Mouse (Mus musculus) kidney, embryonic 15.5 days (tissue): ENCODE data around the gene Smdt1. TPM values are rescaled to one million over a fixed set of nuclear protein-coding genes. Genes with fewer than 3 reads are reported as not detected.

Experiments
- ATAC-seq: fragments of 200-750 bp; cut with Nextera tagmentation; replicated peaks from 2 replicates; pipeline ENCODE4 v1.8.0; 2017; ENCODE audit warnings: moderate TSS enrichment; ENCODE audit not compliant: low FRiP score
- H3K27ac ChIP-seq: fragments of 300-500 bp; sonication (generic); 2 replicates; pipeline ENCODE4 v1.5.1; 2015; ENCODE audit warnings: mild to moderate bottlenecking, inconsistent platforms
- H3K27me3 ChIP-seq: fragments of 300-500 bp; sonication (generic); 2 replicates; pipeline ENCODE4 v1.6.1; 2015; ENCODE audit warnings: inconsistent platforms
- H3K36me3 ChIP-seq: fragments of 300-500 bp; sonication (generic); 2 replicates; pipeline ENCODE4 v1.6.1; 2015; ENCODE audit warnings: inconsistent platforms
- H3K4me1 ChIP-seq: fragments of 300-500 bp; sonication (generic); 2 replicates; pipeline ENCODE4 v1.6.1; 2015; ENCODE audit warnings: inconsistent platforms
- H3K4me2 ChIP-seq: fragments of 300-500 bp; sonication (generic); 2 replicates; pipeline ENCODE4 v1.6.1; 2015; ENCODE audit warnings: moderate library complexity, mild to moderate bottlenecking, inconsistent platforms
- H3K4me3 ChIP-seq: fragments of 300-500 bp; sonication (generic); replicated peaks from 2 replicates; pipeline ENCODE4 v1.5.1; 2015; ENCODE audit warnings: mild to moderate bottlenecking, inconsistent platforms
- H3K9ac ChIP-seq: fragments of 300-500 bp; sonication (generic); 2 replicates; pipeline ENCODE4 v1.6.1; 2015; ENCODE audit warnings: mild to moderate bottlenecking, inconsistent platforms
- H3K9me3 ChIP-seq: fragments of 300-500 bp; sonication (generic); replicated peaks from 2 replicates; pipeline ENCODE4 v1.6.1; 2016; ENCODE audit warnings: inconsistent platforms
- WGBS: fragments of 180-500 bp; shearing (Covaris S2); methylation state at CpG from one replicate; pipeline ENCODE4 v1.1.7; 2015; ENCODE audit warnings: mixed read lengths; 5-methylcytosine and 5-hydroxymethylcytosine counted together
- polyA plus RNA-seq: library from polyadenylated mRNA; unstranded; fragments of >200 nt; fragmentation: Nextera tagmentation; extraction: Ambion mirVana; gene quantifications from 2 replicates; pipeline ENCODE4 v1.2.1, GENCODE M21; 2015

Smdt1 gene
- polyA plus RNA-seq, 1 experiment from 2014 or later: 297 TPM

DNA sequence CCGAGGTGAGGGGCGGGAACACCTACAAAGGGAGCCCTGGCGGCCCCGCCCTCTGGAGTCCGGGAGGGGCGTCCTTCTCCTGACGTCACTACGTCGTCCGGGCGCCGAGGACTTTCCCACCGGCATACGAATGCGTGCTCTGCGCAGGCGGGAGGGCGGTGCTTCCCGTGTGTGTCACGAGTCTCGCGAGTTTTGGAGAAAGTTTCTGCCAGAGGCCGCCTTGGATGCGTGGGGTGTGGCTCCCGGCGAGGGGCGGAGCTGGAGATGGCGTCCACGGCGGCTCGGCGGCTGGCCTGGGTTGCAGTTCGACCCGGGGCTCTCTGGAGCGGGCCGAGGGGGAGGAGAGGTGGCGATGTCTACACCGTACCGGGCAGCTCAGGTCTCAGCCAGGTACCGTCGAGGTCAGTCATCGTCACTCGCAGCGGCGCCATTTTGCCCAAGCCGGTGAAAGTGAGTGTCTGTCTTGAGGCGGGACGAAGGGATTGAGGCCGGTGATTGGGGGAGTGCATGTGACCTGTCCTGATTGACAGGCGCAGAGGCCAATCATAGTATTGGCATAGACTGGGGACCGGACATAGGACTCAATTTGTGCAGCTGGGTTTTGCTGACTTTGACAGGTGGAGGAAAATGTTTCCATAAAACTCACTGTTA, 7.2 kb downstream of the Smdt1 start:
- H3K36me3 ChIP-seq: peaks cover 33% of the 10 kb centered on the region
- peaks cover 38% of the 10 kb centered on the region for H3K4me1 ChIP-seq
- H3K9ac ChIP-seq: peak overlapping the region; percentile 70
- peak overlapping the region; percentile 84 for H3K4me3 ChIP-seq
- peak; percentile 98 for ATAC-seq
- under 1% methylated on average over 51 of the region's 51 CpGs for WGBS
- no peaks in the 10 kb centered on the region for H3K27me3 ChIP-seq
- H3K4me2 ChIP-seq: peak overlapping the region; percentile 76
- peak overlapping the region; percentile 95 for H3K27ac ChIP-seq
- no peaks in the 10 kb centered on the region for H3K9me3 ChIP-seq

DNA sequence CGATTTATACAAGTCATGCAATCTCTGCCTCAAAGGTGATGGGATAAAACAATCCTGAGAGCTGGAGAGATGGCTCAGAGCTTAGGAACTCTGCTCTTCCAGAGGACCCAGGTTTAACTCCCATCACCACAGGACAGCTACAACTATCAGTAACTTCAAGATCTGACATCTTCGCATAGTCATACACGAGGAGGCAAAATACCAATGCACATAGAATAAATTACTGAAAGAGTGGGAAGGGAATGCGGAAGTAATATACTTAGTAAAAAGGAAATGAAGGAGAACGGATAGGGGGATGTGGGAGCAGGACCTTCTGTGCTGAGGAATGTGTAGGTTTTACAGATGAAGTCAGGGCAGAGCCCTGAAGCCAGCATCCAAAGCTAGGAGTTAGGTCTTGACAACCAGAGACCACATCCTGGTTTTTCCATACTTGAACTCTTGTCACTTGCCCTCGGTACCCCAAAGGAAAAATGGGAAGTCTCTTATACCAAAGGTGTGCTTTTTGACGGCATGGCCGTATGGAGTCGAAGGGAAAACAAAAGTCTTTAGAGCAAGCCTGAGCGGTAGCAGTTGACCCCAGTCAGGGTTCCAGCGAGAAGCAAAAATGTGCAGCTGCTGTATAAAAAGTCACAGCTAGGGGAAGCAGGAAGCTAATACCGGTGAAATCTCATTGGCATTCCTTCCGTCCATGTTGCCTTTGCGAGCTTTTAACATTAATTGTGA, 8.0 kb downstream of the Smdt1 start:
- Histone ChIP-seq H3K9me3 (no peaks in the 10 kb centered on the region), H3K27ac (peak overlapping the region; percentile 95), H3K4me1 (peaks cover 34% of the 10 kb centered on the region), H3K4me3 (peak overlapping the region; percentile 84), H3K27me3 (no peaks in the 10 kb centered on the region), H3K36me3 (peaks cover 38% of the 10 kb centered on the region), H3K9ac (peak overlapping the region; percentile 70), H3K4me2 (peak overlapping the region; percentile 76)
- 42% methylated on average over 14 of the region's 14 CpGs for WGBS
- no peak for ATAC-seq

DNA sequence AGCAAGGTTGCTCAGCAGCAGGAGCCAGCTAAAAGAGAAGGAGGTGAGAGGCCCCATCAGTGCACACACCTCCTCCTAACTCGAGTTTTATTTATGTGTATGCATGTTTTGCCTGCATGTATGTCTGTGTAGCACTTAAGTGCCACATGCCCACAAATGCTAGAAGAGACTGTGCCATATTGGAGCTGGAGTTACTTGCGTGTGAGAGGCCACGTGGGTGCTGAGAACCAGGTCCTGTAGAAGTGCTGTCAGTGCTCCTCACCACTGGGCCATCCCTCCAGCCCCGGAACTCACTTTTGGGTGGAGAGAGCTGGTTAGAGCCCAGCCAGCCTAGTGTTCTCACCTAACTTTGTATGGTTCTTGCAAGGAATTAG, 8.5 kb downstream of the Smdt1 start:
- H3K4me1 ChIP-seq: peaks cover 34% of the 10 kb centered on the region
- 0 out of 2 replicates have a peak overlapping the region, but pooled peaks have one; percentile 21 for H3K9ac ChIP-seq
- no peak for ATAC-seq
- 74% methylated on average over 4 of the region's 4 CpGs for WGBS
- peaks cover 38% of the 10 kb centered on the region for H3K36me3 ChIP-seq
- H3K9me3 ChIP-seq: no peaks in the 10 kb centered on the region
- H3K27me3 ChIP-seq: no peaks in the 10 kb centered on the region
- H3K4me3 ChIP-seq: peak overlapping the region; percentile 84
- peak overlapping the region; percentile 95 for H3K27ac ChIP-seq
- H3K4me2 ChIP-seq: peak overlapping the region; percentile 76

DNA sequence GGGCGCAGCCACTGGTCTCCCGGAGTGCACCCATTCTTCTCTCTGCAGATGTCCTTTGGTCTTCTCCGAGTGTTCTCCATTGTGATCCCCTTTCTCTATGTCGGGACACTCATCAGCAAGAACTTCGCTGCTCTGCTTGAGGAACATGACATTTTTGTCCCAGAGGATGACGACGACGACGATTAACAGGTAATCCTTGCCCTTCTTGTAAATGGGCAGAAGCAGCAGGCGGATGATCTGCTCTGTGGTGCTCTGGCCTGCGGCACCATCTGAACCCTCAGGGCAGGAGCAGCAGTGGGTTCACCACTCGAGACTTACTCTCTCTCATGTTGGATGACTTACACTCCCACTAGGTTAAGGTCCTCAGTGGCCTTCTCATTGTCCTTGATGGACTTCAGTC, 9.1 kb downstream of the Smdt1 start:
- WGBS: 93% methylated on average over 12 of the region's 12 CpGs
- no peak overlapping the region; the same call in 1 of the 2 replicates for H3K4me3 ChIP-seq
- peaks cover 38% of the 10 kb centered on the region for H3K36me3 ChIP-seq
- 0 out of 2 replicates have a peak overlapping the region, but pooled peaks have one; percentile 95 for H3K27ac ChIP-seq
- no peak overlapping the region for H3K9ac ChIP-seq
- no peaks in the 10 kb centered on the region for H3K27me3 ChIP-seq
- H3K9me3 ChIP-seq: no peaks in the 10 kb centered on the region
- no peak for ATAC-seq
- H3K4me2 ChIP-seq: no peak overlapping the region
- H3K4me1 ChIP-seq: peaks cover 35% of the 10 kb centered on the region

DNA sequence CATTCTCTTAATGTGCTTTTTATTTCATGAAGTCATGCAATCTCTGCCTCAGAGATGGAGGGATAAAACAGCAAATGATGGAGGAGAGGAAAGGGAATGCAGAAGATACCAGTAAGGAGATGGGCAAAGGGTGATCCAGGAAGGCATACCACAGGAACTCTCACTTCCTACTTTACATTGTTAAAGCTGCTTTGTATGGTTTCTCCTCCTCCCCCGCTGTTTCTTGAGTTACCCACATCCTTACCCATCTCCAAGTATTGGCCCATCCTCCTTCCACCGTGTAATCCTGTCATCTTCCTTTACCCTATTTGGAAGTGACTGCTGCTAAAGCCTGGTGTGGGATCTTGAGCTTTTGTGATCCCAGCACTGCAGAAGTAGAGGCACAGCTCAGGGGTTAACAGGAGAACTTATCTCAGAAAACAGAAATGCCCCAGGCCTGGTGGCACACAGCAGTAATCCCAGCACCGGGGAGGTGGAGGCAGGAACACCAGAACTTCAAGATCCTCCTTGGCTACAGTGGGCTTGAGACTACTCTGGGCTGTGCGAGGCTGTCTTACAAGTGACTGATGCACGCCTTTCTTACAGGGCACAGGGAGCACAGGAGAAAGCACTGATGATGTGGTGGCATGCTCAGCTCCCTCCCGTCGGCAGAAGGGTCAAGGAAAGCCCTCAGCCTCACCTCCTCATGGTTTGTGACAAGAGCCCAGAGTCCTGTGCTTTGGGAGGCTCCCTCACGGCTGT, 9.7 kb downstream of the Smdt1 start:
- no peaks in the 10 kb centered on the region for H3K9me3 ChIP-seq
- H3K27ac ChIP-seq: no peak overlapping the region
- peaks cover 39% of the 10 kb centered on the region for H3K4me1 ChIP-seq
- 88% methylated on average over 8 of the region's 8 CpGs for WGBS
- H3K4me2 ChIP-seq: no peak overlapping the region
- ATAC-seq: no peak
- no peak overlapping the region for H3K4me3 ChIP-seq
- H3K36me3 ChIP-seq: peaks cover 38% of the 10 kb centered on the region
- H3K27me3 ChIP-seq: no peaks in the 10 kb centered on the region
- no peak overlapping the region; the same call in 1 of the 2 replicates for H3K9ac ChIP-seq

DNA sequence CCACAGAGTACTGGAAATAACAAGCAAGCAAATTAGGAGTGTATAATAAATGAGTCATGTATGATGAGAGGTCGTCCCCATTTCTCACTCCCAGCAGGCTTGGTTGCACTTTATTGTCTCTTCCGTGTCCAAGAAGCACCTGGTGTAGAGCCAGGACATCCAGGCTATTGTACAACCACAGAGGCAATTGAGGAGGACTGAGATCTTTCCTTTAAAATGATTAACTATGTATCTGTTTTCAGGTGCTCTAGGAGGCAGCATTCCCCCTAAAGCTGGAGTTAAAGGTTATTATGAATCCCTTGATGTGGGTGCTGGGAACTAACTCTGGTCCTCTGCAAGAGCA, 10.2 kb downstream of the Smdt1 start:
- no peak for ATAC-seq
- Histone ChIP-seq H3K27ac (no peak overlapping the region), H3K9me3 (no peaks in the 10 kb centered on the region), H3K4me2 (no peak overlapping the region), H3K27me3 (no peaks in the 10 kb centered on the region), H3K4me1 (peaks cover 35% of the 10 kb centered on the region), H3K4me3 (no peak overlapping the region), H3K9ac (no peak overlapping the region), H3K36me3 (peaks cover 38% of the 10 kb centered on the region)
- WGBS: 74% methylated on average over 2 of the region's 2 CpGs

DNA sequence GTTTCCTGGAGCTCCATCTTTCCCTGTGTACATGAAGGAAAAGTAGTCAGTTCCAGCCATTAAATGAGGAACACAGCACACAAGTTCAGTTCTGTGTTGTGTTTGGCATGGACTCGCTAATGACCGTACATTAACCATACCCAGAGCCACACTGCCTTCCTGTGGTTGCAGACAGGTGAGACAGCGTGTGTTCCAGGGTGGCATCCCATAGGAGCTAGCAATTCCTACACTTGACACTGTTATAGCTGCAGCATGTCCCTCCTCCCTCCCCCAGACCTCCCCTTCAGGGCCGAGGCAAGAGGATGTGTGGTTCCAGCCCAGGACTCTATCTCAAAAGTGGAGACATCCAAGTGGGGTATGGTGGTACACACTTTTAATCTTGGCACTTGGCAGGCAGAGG, 11.6 kb downstream of the Smdt1 start:
- peak overlapping the region; percentile 42 for H3K27ac ChIP-seq
- WGBS: 89% methylated on average over 4 of the region's 4 CpGs
- ATAC-seq: no peak

DNA sequence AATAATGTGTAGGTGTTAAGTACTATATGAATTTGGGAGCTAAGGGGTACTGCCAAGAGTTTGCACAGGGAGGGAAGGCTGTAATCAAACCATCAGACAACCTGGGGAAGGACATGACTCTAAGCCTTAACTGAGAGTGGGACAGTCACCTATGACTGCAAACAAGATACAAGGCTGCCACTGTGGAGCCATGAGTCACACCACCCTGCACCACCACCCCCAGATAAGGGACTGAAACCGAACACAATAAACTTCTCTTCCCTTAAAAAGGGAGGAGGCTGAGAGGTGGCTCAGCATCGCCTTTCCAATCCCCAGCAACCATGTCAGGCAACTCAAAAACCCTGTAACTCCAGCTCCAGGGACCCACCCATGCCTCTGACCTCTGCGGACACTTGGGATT, 12.7 kb downstream of the Smdt1 start:
- no peak overlapping the region for H3K4me3 ChIP-seq
- ATAC-seq: no peak
- no peaks in the 10 kb centered on the region for H3K9me3 ChIP-seq
- no peak overlapping the region for H3K27ac ChIP-seq
- H3K4me1 ChIP-seq: peaks cover 40% of the 10 kb centered on the region
- WGBS: 83% methylated on average over 3 of the region's 3 CpGs
- H3K4me2 ChIP-seq: 0 out of 2 replicates have a peak overlapping the region, but pooled peaks have one; percentile 85
- H3K36me3 ChIP-seq: peaks cover 38% of the 10 kb centered on the region
- no peak overlapping the region for H3K9ac ChIP-seq
- no peaks in the 10 kb centered on the region for H3K27me3 ChIP-seq

More for the DNA sequence above, 11.6 kb downstream of the Smdt1 start:
- Histone ChIP-seq H3K4me3 (no peak overlapping the region), H3K4me1 (peaks cover 40% of the 10 kb centered on the region), H3K36me3 (peaks cover 38% of the 10 kb centered on the region), H3K4me2 (no peak overlapping the region), H3K9ac (no peak overlapping the region), H3K27me3 (no peaks in the 10 kb centered on the region), H3K9me3 (no peaks in the 10 kb centered on the region)

DNA sequence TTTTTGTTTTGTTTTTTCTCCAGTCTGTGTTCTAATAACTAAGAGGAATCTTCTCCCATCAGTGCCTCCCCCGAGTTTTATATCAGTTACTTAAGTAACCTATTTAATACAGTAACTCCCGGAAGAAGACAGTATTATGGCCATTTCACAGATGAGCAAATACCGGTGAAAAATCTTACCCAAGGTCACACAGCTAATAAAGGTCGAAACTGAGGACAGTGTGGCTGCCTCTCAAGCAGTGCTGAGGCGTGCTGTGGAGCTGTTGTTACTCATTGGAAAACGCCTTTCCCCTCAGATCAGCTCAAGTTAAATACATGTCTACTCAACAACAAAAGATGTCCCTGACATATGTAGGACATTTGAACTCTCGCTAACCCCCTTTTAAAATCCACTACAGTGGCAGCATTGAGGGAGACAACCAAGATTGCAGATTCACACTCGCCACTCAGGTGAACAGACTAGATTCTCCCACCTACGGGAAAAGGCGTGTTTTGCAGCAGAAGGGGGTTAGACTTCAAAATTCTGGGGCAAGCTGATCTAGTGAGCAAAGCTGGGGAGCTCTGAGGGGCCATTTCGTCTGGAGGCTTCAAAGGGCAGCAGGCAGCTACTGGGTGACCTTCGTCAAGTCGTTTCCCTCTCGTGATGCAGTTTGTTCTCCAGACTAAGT, 14.5 kb downstream of the Smdt1 start:
- Histone ChIP-seq H3K9ac (peak overlapping the region; percentile 99), H3K27me3 (no peaks in the 10 kb centered on the region), H3K4me2 (peak overlapping the region; percentile 85), H3K4me3 (peak overlapping the region; percentile 93), H3K9me3 (no peaks in the 10 kb centered on the region), H3K27ac (peak overlapping the region; percentile 94), H3K36me3 (peaks cover 33% of the 10 kb centered on the region), H3K4me1 (peaks cover 26% of the 10 kb centered on the region)
- 23% methylated on average over 14 of the region's 14 CpGs for WGBS
- no peak for ATAC-seq

DNA sequence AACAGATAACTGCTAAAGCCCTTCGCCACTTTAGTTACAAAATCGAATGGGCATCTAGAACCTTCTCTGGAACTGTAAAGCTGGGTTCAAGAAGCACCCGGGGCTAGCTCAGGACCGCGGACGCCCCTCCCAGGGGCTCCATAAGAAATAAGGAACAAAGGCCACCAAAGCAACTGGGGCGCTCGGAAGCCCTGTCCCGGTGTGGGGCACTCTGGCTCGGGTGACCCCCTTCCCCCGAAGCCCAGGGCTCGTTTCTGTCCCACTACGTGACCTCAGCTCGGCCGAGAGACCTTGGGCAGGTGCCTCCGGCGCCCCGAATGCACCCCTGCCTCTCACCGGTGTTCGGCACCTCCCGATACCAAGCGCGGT, 15.0 kb downstream of the Smdt1 start:
- H3K27me3 ChIP-seq: no peaks in the 10 kb centered on the region
- peak; percentile 52 for ATAC-seq
- peak overlapping the region; percentile 85 for H3K4me2 ChIP-seq
- H3K4me1 ChIP-seq: peaks cover 30% of the 10 kb centered on the region
- H3K9ac ChIP-seq: peak overlapping the region; percentile 99
- peak overlapping the region; percentile 94 for H3K27ac ChIP-seq
- H3K4me3 ChIP-seq: peak overlapping the region; percentile 93
- H3K9me3 ChIP-seq: no peaks in the 10 kb centered on the region
- H3K36me3 ChIP-seq: peaks cover 27% of the 10 kb centered on the region
- under 1% methylated on average over 23 of the region's 23 CpGs for WGBS

DNA sequence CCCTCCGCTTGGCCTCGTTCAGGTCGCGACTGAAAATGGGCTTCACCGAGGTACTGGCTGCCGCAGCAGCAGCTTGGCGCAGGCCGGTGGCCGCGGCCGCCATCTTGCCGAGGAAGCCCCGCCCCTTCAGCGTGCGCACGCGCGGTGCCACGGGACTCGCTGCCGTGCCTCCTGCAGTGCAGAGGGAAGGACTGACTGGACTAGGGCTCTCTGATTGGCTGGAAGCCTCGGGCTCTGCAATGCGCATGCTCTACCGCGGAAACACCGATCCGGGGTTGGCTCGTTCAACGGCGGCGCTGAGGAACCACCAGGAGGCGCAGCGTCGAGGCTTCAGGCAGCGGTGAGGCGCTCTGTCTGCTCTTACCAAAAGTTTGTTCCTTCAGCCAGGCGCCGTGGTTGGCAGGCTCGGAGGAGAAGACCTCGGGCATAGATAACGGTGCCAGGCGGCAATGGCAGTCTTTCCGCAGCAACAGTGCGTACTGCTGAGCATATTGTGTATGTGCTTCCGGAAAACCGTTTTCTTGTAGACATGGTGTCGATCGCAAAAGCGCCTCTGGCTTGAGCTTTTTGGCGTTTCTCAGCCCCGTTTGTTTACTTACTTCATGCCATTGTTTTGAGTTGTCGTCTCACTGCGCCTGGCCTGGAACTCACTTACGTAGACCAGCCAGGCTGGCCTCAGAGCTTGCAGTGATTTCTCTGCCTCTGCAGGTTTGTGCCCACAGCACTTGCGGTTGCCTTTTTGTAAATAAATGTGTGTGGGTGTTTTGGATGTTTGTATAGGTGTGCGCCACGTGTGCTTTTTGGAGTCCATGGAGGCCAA, 15.6 kb downstream of the Smdt1 start, which contains the start of gene Ndufa6:
Gene Ndufa6 (minus strand): TSS at position 197 of the 820 bp plus-strand sequence.
- Histone ChIP-seq H3K4me1 (peaks cover 35% of the 10 kb centered on the region), H3K4me3 (peak within 1 kb of the TSS; percentile 93), H3K9ac (peak within 1 kb of the TSS; percentile 99), H3K36me3 (peaks cover 21% of the 10 kb centered on the region), H3K9me3 (no peaks in the 10 kb centered on the region), H3K27me3 (no peaks in the 10 kb centered on the region), H3K27ac (peak within 1 kb of the TSS; percentile 94), H3K4me2 (peak within 1 kb of the TSS; percentile 85)
- 2% methylated on average over 57 of the region's 57 CpGs for WGBS
- ATAC-seq: peak; percentile 99
